Mouse (Mus musculus) myocyte (in vitro differentiated cells): ENCODE results near the gene Lrmda. TPM values are rescaled to one million over a fixed set of nuclear protein-coding genes. Genes with fewer than 3 reads are reported as not detected.

Experiments used
- H3K27me3 ChIP-seq: one replicate; pipeline ENCODE4 v1.6.1; 2011; ENCODE audit not compliant: control insufficient read depth, insufficient read depth, insufficient read length
- H3K36me3 ChIP-seq: one replicate; pipeline ENCODE4 v1.6.1; 2011; ENCODE audit not compliant: control insufficient read depth, insufficient read depth
- H3K4me2 ChIP-seq: one replicate; pipeline ENCODE4 v1.6.1; 2011; ENCODE audit warnings: low read depth, control low read depth
- H3K4me3 ChIP-seq: one replicate; pipeline ENCODE4 v1.5.1; 2011; ENCODE audit warnings: mild to moderate bottlenecking, control low read depth, moderate library complexity
- H3K79me2 ChIP-seq: one replicate; pipeline ENCODE4 v1.6.1; 2011; ENCODE audit not compliant: control insufficient read depth, insufficient read depth
- H3ac ChIP-seq: one replicate; pipeline ENCODE4 v1.6.1; 2011; ENCODE audit not compliant: control insufficient read depth, insufficient read length
- CEBPB ChIP-seq: IDR thresholded peaks from 2 replicates; pipeline ENCODE4 v1.6.1; 2011; ENCODE audit warnings: mild to moderate bottlenecking, moderate library complexity; ENCODE audit not compliant: poor library complexity, insufficient read depth, severe bottlenecking
- E2F4 ChIP-seq: IDR thresholded peaks from one replicate; pipeline ENCODE4 v1.6.1; 2011; ENCODE audit warnings: mild to moderate bottlenecking, control low read depth, moderate library complexity; ENCODE audit not compliant: insufficient read depth
- MAX ChIP-seq: IDR thresholded peaks from one replicate; pipeline ENCODE4 v1.6.1; 2011; ENCODE audit warnings: low read depth, mild to moderate bottlenecking, control low read depth
- MYOD1 ChIP-seq, 3 experiments: IDR thresholded peaks; one replicate each; pipeline ENCODE4 v1.6.1; 2011; ENCODE audit warnings: control low read depth in 2 of 3, low read depth in 2 of 3, mild to moderate bottlenecking in 2 of 3, moderate library complexity in 1 of 3; ENCODE audit not compliant: insufficient read length in 2 of 3, control insufficient read depth in 1 of 3
- MYOG ChIP-seq, 3 experiments: IDR thresholded peaks; one replicate each; pipeline ENCODE4 v1.6.1; 2011; ENCODE audit warnings: control low read depth in 2 of 3, low read depth in 2 of 3, mild to moderate bottlenecking in 2 of 3; ENCODE audit not compliant: insufficient read length in 2 of 3, control insufficient read depth in 1 of 3, insufficient read depth in 1 of 3
- POLR2A ChIP-seq: IDR thresholded peaks from one replicate; pipeline ENCODE4 v1.6.1; 2011; ENCODE audit warnings: low read depth, mild to moderate bottlenecking, control low read depth, moderate library complexity; ENCODE audit not compliant: insufficient read length
- POLR2AphosphoS2 ChIP-seq: IDR thresholded peaks from one replicate; pipeline ENCODE4 v1.6.1; 2011; ENCODE audit warnings: low read depth, control low read depth; ENCODE audit not compliant: insufficient read length
- REST ChIP-seq: IDR thresholded peaks from one replicate; pipeline ENCODE4 v1.6.1; 2011; ENCODE audit warnings: mild to moderate bottlenecking, control low read depth, moderate library complexity; ENCODE audit not compliant: insufficient read depth, insufficient read length
- SRF ChIP-seq: IDR thresholded peaks from one replicate; pipeline ENCODE4 v1.6.1; 2011; ENCODE audit warnings: low read depth; ENCODE audit not compliant: control insufficient read depth, insufficient read length
- TCF12 ChIP-seq: IDR thresholded peaks from one replicate; pipeline ENCODE4 v1.6.1; 2011; ENCODE audit warnings: mild to moderate bottlenecking, control low read depth; ENCODE audit not compliant: poor library complexity, insufficient read depth, severe bottlenecking
- TCF3 ChIP-seq: IDR thresholded peaks from one replicate; pipeline ENCODE4 v1.6.1; 2011; ENCODE audit warnings: low read depth, control low read depth; ENCODE audit not compliant: insufficient read length
- USF1 ChIP-seq: IDR thresholded peaks from one replicate; pipeline ENCODE4 v1.6.1; 2011; ENCODE audit warnings: low read depth, mild to moderate bottlenecking, control low read depth, moderate library complexity
- polyA plus RNA-seq: library from polyadenylated mRNA; unstranded; fragments of >200 nt; fragmentation: generic; extraction: Trizol; gene quantifications from one replicate; pipeline ENCODE4 v1.2.1, GENCODE M21; 2012; ENCODE audit warnings: missing spikeins

The Lrmda gene
- polyA plus RNA-seq, 1 experiment: 1.9 TPM

DNA sequence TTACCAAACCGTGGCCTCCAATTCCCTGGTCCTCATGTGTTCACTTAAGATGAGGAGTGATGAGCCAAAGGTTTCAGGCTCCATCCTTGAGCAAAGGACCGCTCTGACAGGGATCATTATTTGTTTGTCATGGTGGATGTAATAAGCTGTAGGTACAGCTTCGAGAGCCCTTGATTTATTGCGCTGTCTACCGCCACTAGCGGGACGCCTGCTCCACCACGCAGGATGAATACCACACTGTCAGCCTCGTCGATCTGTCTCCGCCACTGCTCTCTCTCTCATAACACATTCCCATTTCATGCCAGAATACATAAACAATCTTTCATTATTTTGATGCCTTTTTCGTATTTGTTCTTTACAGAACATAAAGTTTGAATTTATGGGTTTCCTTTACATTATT is 235.9 kb downstream of the Lrmda start:
- no peak overlapping the region for H3ac ChIP-seq
- H3K36me3 ChIP-seq: no peaks in the 10 kb centered on the region
- TF ChIP-seq MYOD1 (IDR thresholded peaks at IDR 0.05; ENCODE audit: control insufficient read depth in 1 of 3, insufficient read length in 2 of 3, low read depth in 2 of 3) (no peak), POLR2AphosphoS2 (no peak), CEBPB (no peak), POLR2A (no peak), TCF3 (no peak), E2F4 (no peak), TCF12 (no peak), SRF (no peak), MAX (no peak), MYOG (IDR thresholded peaks at IDR 0.05; ENCODE audit: control insufficient read depth in 1 of 3, insufficient read depth in 1 of 3, insufficient read length in 2 of 3, low read depth in 2 of 3) (no peak), REST (no peak)
- H3K27me3 ChIP-seq: peaks cover 9% of the 10 kb centered on the region
- H3K79me2 ChIP-seq: no peaks in the 10 kb centered on the region
- no peak overlapping the region for H3K4me3 ChIP-seq
- no peak overlapping the region for H3K4me2 ChIP-seq

DNA sequence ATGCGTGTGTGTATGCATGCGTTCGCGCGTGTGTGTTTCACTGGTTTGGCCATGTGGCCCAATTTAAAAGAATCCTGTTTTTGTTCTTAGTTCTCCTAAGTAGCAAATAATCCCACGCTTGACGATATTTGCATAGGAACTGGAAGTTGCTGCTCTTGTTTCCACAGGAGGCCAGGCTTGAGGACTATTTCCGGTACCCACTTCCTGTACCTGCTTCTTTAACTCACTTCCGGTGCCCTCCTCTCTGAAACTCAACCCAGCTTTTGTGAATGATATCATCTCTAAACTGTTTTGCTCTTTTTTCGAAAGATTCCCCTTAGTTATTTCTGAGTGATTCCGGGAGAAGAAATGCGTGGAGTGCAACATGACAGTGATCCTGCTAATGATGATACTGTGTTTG is 236.8 kb downstream of the Lrmda start:
- TF ChIP-seq POLR2A (no peak), MYOD1 (IDR thresholded peaks at IDR 0.05; ENCODE audit: control insufficient read depth in 1 of 3, insufficient read length in 2 of 3, low read depth in 2 of 3) (no peak), REST (no peak), MAX (no peak), POLR2AphosphoS2 (no peak)
- no peak overlapping the region for H3K4me2 ChIP-seq
- peaks cover 9% of the 10 kb centered on the region for H3K27me3 ChIP-seq

DNA sequence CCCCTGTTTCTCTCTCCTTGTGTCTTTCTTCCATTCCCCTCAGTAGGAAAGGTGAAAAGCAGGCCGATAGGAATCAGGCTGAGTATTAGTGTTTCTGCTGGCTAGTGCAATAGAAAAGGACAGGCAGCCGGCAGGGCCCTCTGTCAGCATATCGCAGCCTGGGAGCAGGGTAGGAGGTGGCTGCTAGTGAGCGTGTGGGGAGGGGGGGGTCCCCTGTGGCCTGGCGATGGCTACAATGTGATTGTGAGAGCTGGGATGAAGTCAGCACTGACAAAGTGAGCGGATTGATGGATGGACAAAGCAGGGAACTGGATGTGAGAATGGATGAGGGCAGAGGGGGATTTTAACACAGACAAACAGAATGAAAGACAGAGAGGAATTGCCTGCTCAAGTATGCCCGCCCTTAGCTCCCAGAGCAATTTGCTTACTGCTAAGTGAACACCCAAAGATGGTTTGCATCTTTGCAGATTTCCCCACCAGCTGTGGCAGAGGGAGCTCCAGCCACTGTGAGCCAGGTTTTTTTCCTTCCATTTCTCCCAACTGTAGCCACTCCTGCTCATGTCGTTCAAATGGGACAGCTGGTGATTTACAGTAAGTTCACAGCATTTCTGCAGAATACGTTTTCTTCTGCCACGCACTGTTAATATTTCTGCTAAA is 240.0 kb downstream of the Lrmda start:
- Histone ChIP-seq H3K79me2 (no peaks in the 10 kb centered on the region), H3K27me3 (peaks cover 9% of the 10 kb centered on the region), H3ac (no peak overlapping the region), H3K4me3 (no peak overlapping the region), H3K4me2 (no peak overlapping the region), H3K36me3 (no peaks in the 10 kb centered on the region)
- no peak for TF ChIP-seq POLR2A
- no peak for TF ChIP-seq TCF12
- TF ChIP-seq MYOG (IDR thresholded peaks at IDR 0.05; ENCODE audit: control insufficient read depth in 1 of 3, insufficient read depth in 1 of 3, insufficient read length in 2 of 3, low read depth in 2 of 3): no peak
- no peak for TF ChIP-seq POLR2AphosphoS2
- TF ChIP-seq REST: no peak
- no peak for TF ChIP-seq USF1
- TF ChIP-seq TCF3: no peak
- no peak for TF ChIP-seq MYOD1 (IDR thresholded peaks at IDR 0.05; ENCODE audit: control insufficient read depth in 1 of 3, insufficient read length in 2 of 3, low read depth in 2 of 3)
- TF ChIP-seq SRF: no peak
- TF ChIP-seq CEBPB: no peak
- no peak for TF ChIP-seq MAX

More for the DNA sequence above, 236.8 kb downstream of the Lrmda start:
- no peaks in the 10 kb centered on the region for H3K79me2 ChIP-seq
- no peak overlapping the region for H3ac ChIP-seq
- H3K36me3 ChIP-seq: no peaks in the 10 kb centered on the region
- no peak overlapping the region for H3K4me3 ChIP-seq

DNA sequence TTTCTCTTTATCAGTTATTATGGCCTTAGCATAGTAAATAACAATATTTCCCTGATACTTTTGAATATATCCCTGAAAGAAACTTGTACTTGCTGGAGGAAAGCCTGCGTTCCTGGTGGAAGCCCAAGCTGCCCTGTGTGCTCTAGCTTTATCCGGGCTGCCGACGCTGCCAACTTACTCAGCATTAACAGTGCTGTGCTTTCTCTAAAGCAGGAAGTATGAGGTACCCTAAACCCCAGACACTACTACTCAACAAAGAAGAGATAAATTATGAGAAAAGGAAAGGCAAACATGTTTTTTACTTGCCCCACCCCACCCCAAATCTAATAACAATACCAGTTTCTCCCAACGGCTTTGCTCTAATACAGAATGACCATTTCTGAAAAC is 240.5 kb downstream of the Lrmda start:
- Histone ChIP-seq H3K27me3 (peaks cover 9% of the 10 kb centered on the region), H3K4me2 (no peak overlapping the region), H3ac (no peak overlapping the region), H3K79me2 (no peaks in the 10 kb centered on the region), H3K36me3 (no peaks in the 10 kb centered on the region), H3K4me3 (no peak overlapping the region)
- TF ChIP-seq TCF3: no peak
- TF ChIP-seq CEBPB: no peak
- TF ChIP-seq REST: no peak
- no peak for TF ChIP-seq MYOG (IDR thresholded peaks at IDR 0.05; ENCODE audit: control insufficient read depth in 1 of 3, insufficient read depth in 1 of 3, insufficient read length in 2 of 3, low read depth in 2 of 3)
- TF ChIP-seq MYOD1 (IDR thresholded peaks at IDR 0.05; ENCODE audit: control insufficient read depth in 1 of 3, insufficient read length in 2 of 3, low read depth in 2 of 3): no peak
- TF ChIP-seq E2F4: no peak
- no peak for TF ChIP-seq POLR2AphosphoS2
- no peak for TF ChIP-seq TCF12
- no peak for TF ChIP-seq POLR2A
- no peak for TF ChIP-seq SRF
- TF ChIP-seq USF1: no peak
- no peak for TF ChIP-seq MAX
